Mouse (Mus musculus): ENCODE measurements around the gene Fbxo48. TPM values are rescaled to one million over a fixed set of nuclear protein-coding genes. Genes with fewer than 3 reads are reported as not detected.

Fbxo48 gene
- polyA plus RNA-seq, 1 experiment from 2014 or later, result 0.91 TPM

DNA sequence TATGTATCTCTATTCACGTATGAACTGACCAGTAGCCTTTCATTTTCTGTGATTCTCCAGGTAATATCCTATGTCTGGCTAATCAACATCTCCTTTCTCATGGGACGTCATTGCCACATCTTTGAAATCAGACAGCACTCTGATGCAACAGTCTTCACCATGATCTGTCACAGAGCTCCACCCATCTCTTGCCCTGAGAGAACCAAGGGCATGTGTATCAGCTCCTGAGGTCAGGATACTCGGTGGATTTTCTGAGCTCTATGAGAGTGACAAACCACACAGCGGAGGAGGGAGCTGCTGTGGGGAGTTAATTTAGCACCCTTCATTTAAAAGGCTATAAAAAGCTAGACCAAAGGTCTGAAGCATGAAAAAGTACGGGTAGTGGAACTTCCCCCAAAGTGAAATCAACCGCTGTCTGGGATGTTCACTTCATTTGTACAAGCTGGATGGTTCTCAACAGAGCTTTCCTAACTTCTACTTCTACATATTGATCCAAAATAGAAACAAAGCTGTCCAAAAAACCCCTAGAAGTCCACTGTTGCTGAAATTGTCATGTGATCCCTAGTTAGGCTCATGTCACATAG lies 36.7 kb downstream of the Fbxo48 start:
- Histone ChIP-seq H3K36me3 (ENCODE audit: control insufficient read depth, insufficient read depth) (no peaks in the 10 kb centered on the region), H3K4me1 (replicated peaks; ENCODE audit: control insufficient read depth, insufficient read depth, low read length) (no peaks in the 10 kb centered on the region), H3K9ac (replicated peaks; ENCODE audit: low read depth, low read length) (no peak overlapping the region), H3K9me3 (ENCODE audit: control insufficient read depth, low read length) (no peaks in the 10 kb centered on the region), H3K4me2 (ENCODE audit: low read length) (no peak overlapping the region), H3K27me3 (replicated peaks; ENCODE audit: control insufficient read depth, insufficient read depth, low read length) (no peaks in the 10 kb centered on the region), H3K4me3 (replicated peaks; ENCODE audit: low read length) (no peak overlapping the region), H3K27ac (ENCODE audit: low read length) (no peak overlapping the region)
- 86% methylated on average over 6 of the region's 6 CpGs for WGBS
- no peak for ATAC-seq

DNA sequence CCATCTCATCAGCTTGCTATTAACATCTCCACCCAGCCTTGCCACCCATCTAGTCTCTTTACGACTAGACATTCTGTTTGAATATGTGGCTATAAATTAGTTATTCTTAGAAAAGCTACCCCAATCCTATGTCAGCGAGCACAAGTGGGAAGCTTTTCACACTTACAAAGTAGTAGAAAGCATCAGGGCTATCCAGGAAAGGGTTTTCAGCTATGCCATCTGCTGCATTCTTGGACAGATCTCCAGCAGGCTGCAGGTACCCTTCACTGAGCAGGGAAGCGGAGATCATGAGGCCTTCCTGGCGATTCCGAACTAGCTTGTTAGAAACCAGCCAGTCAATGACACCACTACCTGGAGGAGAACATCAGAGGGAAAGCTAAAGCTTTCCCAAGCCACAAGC lies 38.7 kb downstream of the Fbxo48 start:
- H3K4me3 ChIP-seq (replicated peaks; ENCODE audit: low read length), result no peak overlapping the region
- WGBS, result 86% methylated on average over 5 of the region's 5 CpGs
- no peaks in the 10 kb centered on the region for H3K4me1 ChIP-seq (replicated peaks; ENCODE audit: control insufficient read depth, insufficient read depth, low read length)
- H3K36me3 ChIP-seq (ENCODE audit: control insufficient read depth, insufficient read depth), result no peaks in the 10 kb centered on the region
- H3K4me2 ChIP-seq (ENCODE audit: low read length), result no peak overlapping the region
- H3K9ac ChIP-seq (replicated peaks; ENCODE audit: low read depth, low read length), result no peak overlapping the region
- no peaks in the 10 kb centered on the region for H3K9me3 ChIP-seq (ENCODE audit: control insufficient read depth, low read length)
- no peak for ATAC-seq
- H3K27me3 ChIP-seq (replicated peaks; ENCODE audit: control insufficient read depth, insufficient read depth, low read length), result no peaks in the 10 kb centered on the region
- no peak overlapping the region for H3K27ac ChIP-seq (ENCODE audit: low read length)

DNA sequence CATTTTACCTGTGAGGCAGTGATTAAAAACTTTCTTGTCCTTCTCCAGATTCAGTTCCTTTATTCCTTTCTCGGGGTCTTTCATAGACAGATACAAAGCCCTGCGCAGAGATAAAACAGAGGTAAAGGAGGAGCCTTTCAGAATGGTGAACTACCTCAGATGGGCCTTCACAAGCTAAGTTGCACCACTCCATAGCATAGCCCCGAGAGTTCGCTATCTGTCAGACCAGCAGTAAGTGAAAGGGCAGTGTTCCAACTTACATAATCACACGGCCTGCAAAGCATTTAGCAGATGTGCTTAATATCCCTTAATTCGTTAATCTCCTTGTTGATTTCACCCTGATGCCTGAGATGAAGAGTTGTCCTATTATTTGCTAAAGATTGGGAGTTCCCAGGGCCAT lies 41.7 kb downstream of the Fbxo48 start:
- ATAC-seq, result no peak
- Histone ChIP-seq H3K4me3 (replicated peaks; ENCODE audit: low read length) (no peak overlapping the region), H3K27ac (ENCODE audit: low read length) (no peak overlapping the region), H3K4me2 (ENCODE audit: low read length) (no peak overlapping the region), H3K36me3 (ENCODE audit: control insufficient read depth, insufficient read depth) (no peaks in the 10 kb centered on the region), H3K9ac (replicated peaks; ENCODE audit: low read depth, low read length) (no peak overlapping the region), H3K27me3 (replicated peaks; ENCODE audit: control insufficient read depth, insufficient read depth, low read length) (no peaks in the 10 kb centered on the region), H3K4me1 (replicated peaks; ENCODE audit: control insufficient read depth, insufficient read depth, low read length) (no peaks in the 10 kb centered on the region), H3K9me3 (ENCODE audit: control insufficient read depth, low read length) (no peaks in the 10 kb centered on the region)
- 80% methylated on average over 6 of the region's 6 CpGs for WGBS

DNA sequence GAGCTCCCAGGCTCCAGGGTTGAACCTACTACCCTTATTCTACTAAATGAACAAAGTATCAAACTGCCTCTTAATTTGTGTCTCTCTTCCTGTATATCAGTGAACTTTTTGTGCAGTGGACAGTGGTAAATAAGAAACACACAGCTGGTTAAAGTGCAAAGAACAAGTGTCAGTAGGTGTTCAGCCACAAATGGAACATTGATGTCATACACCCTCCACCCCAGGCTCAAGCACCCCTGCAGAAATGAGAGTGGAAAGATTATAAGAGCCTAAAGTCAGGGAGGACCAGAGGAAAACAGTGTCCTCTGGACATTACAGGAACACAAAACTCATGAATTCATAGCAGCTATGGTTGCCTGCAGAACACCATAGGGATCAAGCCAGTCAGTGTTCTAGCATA lies 45.6 kb downstream of the Fbxo48 start:
- Histone ChIP-seq H3K9ac (replicated peaks; ENCODE audit: low read depth, low read length) (no peak overlapping the region), H3K4me1 (replicated peaks; ENCODE audit: control insufficient read depth, insufficient read depth, low read length) (no peaks in the 10 kb centered on the region), H3K27ac (ENCODE audit: low read length) (no peak overlapping the region), H3K9me3 (ENCODE audit: control insufficient read depth, low read length) (no peaks in the 10 kb centered on the region), H3K4me3 (replicated peaks; ENCODE audit: low read length) (no peak overlapping the region), H3K36me3 (ENCODE audit: control insufficient read depth, insufficient read depth) (no peaks in the 10 kb centered on the region), H3K27me3 (replicated peaks; ENCODE audit: control insufficient read depth, insufficient read depth, low read length) (no peaks in the 10 kb centered on the region), H3K4me2 (ENCODE audit: low read length) (no peak overlapping the region)
- ATAC-seq, result no peak

DNA sequence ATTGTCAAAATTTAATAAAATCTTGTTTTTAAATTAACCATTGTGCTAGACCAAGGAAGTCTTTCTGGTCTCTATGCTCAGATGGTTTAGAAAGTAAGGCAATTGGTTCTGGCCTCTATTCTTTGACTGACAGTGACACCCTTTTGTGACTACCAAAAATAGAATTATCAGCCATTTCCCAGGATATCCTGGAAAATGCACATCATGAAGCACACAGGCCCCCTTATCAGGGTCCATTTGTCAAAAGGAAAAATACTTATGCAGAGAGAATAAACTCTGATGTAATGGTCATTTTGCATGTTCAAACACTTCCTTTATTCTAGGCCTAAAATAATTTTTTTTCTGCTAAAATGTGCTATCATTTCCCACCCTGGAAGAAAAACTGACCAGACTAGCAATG lies 46.3 kb downstream of the Fbxo48 start:
- no peak for ATAC-seq

DNA sequence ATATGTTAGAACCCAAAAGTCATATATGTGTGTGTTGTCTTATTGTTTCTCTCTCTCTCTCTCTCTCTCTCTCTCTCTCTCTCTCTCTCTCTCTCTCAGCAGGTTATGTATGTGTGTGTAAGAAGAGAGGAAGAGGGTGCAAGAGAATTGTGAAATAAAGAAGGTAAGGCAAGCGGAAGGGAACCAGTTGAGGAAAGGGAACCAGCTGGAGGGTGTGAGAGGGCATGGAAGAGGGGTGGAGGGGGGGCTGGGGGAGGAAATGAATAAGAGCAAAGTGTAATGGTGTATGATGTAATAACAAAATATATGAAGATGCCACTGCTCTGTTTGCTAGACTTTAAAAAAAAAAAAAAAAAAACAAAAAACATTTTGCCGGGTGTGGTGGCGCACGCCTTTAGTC lies 48.2 kb downstream of the Fbxo48 start:
- Histone ChIP-seq H3K4me3 (replicated peaks; ENCODE audit: low read length) (no peak overlapping the region), H3K27me3 (replicated peaks; ENCODE audit: control insufficient read depth, insufficient read depth, low read length) (no peaks in the 10 kb centered on the region), H3K9ac (replicated peaks; ENCODE audit: low read depth, low read length) (no peak overlapping the region), H3K4me1 (replicated peaks; ENCODE audit: control insufficient read depth, insufficient read depth, low read length) (no peaks in the 10 kb centered on the region), H3K27ac (ENCODE audit: low read length) (no peak overlapping the region), H3K9me3 (ENCODE audit: control insufficient read depth, low read length) (no peaks in the 10 kb centered on the region), H3K36me3 (ENCODE audit: control insufficient read depth, insufficient read depth) (no peaks in the 10 kb centered on the region), H3K4me2 (ENCODE audit: low read length) (no peak overlapping the region)
- 90% methylated on average over 4 of the region's 4 CpGs for WGBS
- ATAC-seq, result no peak

More for the DNA sequence above, 46.3 kb downstream of the Fbxo48 start:
- no peak overlapping the region for H3K4me3 ChIP-seq (replicated peaks; ENCODE audit: low read length)
- H3K36me3 ChIP-seq (ENCODE audit: control insufficient read depth, insufficient read depth), result no peaks in the 10 kb centered on the region
- no peaks in the 10 kb centered on the region for H3K9me3 ChIP-seq (ENCODE audit: control insufficient read depth, low read length)
- H3K4me2 ChIP-seq (ENCODE audit: low read length), result no peak overlapping the region
- H3K9ac ChIP-seq (replicated peaks; ENCODE audit: low read depth, low read length), result no peak overlapping the region
- H3K27ac ChIP-seq (ENCODE audit: low read length), result no peak overlapping the region
- H3K4me1 ChIP-seq (replicated peaks; ENCODE audit: control insufficient read depth, insufficient read depth, low read length), result no peaks in the 10 kb centered on the region
- no peaks in the 10 kb centered on the region for H3K27me3 ChIP-seq (replicated peaks; ENCODE audit: control insufficient read depth, insufficient read depth, low read length)

DNA sequence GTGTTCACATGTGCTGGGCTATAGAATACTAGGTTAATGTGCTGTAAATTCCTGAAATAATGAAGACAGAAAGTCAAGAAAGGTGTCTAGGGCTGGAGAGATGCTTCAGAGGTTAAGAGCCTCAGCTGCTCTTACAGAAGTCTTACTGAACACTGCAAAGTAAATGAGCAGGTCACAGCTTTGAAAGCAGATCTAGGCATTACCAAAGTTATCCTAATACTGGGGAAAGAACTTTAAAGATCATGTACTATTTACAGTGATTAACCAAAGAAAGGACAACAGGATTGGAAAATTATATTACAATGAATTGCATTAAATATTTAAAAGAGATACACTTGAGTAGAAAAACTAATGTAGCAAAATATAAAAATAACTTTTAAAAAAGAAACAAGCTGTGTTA lies 48.8 kb downstream of the Fbxo48 start:
- H3K4me2 ChIP-seq (ENCODE audit: low read length), result no peak overlapping the region
- no peaks in the 10 kb centered on the region for H3K4me1 ChIP-seq (replicated peaks; ENCODE audit: control insufficient read depth, insufficient read depth, low read length)
- no peak overlapping the region for H3K27ac ChIP-seq (ENCODE audit: low read length)
- no peaks in the 10 kb centered on the region for H3K9me3 ChIP-seq (ENCODE audit: control insufficient read depth, low read length)
- H3K27me3 ChIP-seq (replicated peaks; ENCODE audit: control insufficient read depth, insufficient read depth, low read length), result no peaks in the 10 kb centered on the region
- H3K9ac ChIP-seq (replicated peaks; ENCODE audit: low read depth, low read length), result no peak overlapping the region
- no peak overlapping the region for H3K4me3 ChIP-seq (replicated peaks; ENCODE audit: low read length)
- ATAC-seq, result no peak
- no peaks in the 10 kb centered on the region for H3K36me3 ChIP-seq (ENCODE audit: control insufficient read depth, insufficient read depth)

DNA sequence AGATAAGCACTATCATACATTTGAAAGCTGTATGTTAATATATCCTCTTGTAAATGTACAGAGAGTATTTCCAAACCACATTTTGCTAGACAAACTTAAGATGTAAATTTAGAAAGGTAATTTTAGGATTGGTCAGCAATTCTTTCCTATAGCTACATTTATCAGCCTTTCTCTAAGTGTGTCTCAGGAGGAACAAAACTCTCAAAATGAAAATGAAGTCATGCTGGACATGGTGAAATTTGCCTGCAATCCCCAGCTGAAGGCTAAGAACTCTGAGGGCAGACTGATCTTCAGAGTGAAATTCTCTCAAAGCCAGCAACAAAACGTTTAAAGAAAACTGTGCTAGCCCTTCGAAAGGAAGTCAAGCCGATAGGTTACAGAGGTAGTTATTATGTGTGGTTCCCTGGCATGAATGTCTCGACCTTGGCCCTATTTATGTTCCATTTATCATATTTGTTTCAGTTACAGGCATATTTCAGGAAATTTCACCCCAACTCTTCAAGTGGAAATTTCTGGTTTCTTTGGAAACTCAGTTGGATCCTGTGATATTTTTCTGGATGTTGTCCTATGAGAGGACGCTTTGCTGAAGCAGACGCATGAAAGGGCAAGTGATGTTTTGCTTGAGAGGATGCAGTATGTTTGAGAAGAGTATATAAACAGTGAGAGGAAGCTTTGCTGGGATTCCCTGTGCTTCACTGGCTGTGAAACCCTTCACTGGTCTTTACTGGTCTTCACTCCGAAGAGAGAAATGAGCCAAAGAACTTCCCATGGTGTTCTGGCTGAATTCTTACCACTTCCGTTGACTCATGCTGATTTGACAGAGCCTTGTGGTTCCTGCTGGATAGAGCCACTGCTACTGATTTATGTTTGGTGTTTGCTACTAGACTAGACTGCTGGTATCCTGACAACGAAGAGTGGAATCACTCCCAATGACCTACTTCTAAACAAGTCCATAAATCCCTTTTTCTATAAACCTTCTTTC lies 49.5 kb downstream of the Fbxo48 start:
- H3K9ac ChIP-seq (replicated peaks; ENCODE audit: low read depth, low read length), result no peak overlapping the region
- no peaks in the 10 kb centered on the region for H3K36me3 ChIP-seq (ENCODE audit: control insufficient read depth, insufficient read depth)
- no peak overlapping the region for H3K27ac ChIP-seq (ENCODE audit: low read length)
- H3K4me2 ChIP-seq (ENCODE audit: low read length), result no peak overlapping the region
- no peaks in the 10 kb centered on the region for H3K4me1 ChIP-seq (replicated peaks; ENCODE audit: control insufficient read depth, insufficient read depth, low read length)
- WGBS, result 88% methylated on average over 9 of the region's 9 CpGs
- H3K4me3 ChIP-seq (replicated peaks; ENCODE audit: low read length), result no peak overlapping the region
- ATAC-seq, result no peak
- no peaks in the 10 kb centered on the region for H3K9me3 ChIP-seq (ENCODE audit: control insufficient read depth, low read length)
- H3K27me3 ChIP-seq (replicated peaks; ENCODE audit: control insufficient read depth, insufficient read depth, low read length), result no peaks in the 10 kb centered on the region

DNA sequence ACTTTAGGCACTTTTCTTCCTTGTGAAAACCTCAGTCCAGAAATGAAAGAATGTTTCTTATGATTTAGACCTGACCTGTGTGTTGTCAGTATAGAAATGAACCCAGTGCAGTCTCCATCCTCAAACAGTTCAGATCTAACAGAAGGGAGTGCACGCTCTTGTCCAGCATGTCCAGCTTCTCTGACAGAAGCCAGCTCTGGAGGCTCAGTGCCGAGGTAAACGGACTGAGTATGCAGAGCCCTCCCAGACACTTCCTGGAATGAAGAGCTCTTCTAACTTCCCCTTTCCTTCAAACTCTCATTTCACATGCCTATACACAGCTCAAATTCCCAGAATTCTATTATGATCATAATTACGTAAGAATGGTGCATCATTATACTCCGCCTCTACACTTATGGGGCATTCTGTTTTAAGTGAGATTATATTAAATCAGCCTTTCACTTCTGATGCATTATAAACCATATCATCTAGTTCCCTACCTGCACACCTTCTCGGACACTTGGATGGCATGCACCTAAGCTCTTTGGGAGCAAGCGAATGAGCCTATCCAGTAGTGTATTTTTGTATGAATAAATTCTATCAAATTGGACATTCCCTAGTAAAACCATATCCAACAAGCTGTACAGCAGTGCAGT lies 51.7 kb downstream of the Fbxo48 start:
- H3K4me3 ChIP-seq (replicated peaks; ENCODE audit: low read length), result no peak overlapping the region
- no peak for ATAC-seq
- H3K4me1 ChIP-seq (replicated peaks; ENCODE audit: control insufficient read depth, insufficient read depth, low read length), result no peaks in the 10 kb centered on the region
- WGBS, result 88% methylated on average over 7 of the region's 7 CpGs
- no peaks in the 10 kb centered on the region for H3K9me3 ChIP-seq (ENCODE audit: control insufficient read depth, low read length)
- H3K27ac ChIP-seq (ENCODE audit: low read length), result no peak overlapping the region
- no peaks in the 10 kb centered on the region for H3K36me3 ChIP-seq (ENCODE audit: control insufficient read depth, insufficient read depth)
- no peak overlapping the region for H3K4me2 ChIP-seq (ENCODE audit: low read length)
- no peaks in the 10 kb centered on the region for H3K27me3 ChIP-seq (replicated peaks; ENCODE audit: control insufficient read depth, insufficient read depth, low read length)
- no peak overlapping the region for H3K9ac ChIP-seq (replicated peaks; ENCODE audit: low read depth, low read length)
